Mouse (Mus musculus): ENCODE measurements around the gene Manba.

DNA sequence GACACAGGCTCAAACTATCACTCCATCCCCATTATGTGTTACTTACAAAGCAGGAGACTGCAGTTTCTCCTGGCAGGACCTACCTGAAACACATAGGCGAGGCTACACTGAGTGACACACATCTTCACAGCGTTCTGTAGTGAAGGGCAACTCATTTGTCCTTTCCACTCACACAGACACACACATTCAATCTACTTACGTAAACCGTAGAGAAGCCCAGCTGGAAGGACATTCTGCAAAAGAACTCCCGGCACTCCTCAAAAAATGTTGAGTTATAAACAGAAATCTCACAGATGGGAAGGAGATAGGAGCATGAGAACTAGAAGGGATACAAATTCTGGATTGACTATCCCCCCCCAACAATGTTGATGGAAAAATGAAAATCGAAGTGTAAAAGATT lies 9.1 kb upstream of the Manba start:
- TF ChIP-seq POLR2A (IDR thresholded peaks at IDR 0.05; ENCODE audit: low read depth, low read length) (no peak), CTCF (IDR thresholded peaks at IDR 0.05; ENCODE audit: borderline replicate concordance, insufficient read depth, low read length) (no peak)
